Mouse (Mus musculus): Measurements from ENCODE around the gene Cdhr3. TPM values are rescaled to one million over a fixed set of nuclear protein-coding genes. Genes with fewer than 3 reads are reported as not detected.

Cdhr3 gene
- polyA plus RNA-seq, 1 experiment from 2014 or later, result 0.17 TPM

DNA sequence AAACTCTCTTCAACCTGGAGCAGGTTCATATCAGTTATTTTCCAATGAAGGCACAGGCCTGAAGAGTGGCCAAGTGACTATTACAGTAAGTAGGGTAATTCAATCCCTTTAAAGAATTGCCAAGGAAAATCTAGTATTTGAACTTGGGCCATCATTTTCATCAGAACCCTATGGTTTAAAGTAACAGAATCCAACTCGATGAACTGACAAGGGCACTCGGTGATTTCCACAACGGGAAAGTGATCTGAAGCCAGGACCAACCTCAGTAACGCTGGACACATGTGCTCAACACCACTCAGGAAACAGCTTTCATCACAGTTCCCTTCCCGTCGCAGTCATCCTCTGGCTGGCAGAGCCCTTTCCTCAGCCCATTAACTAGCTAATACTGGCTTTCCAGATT, 68.2 kb downstream of the Cdhr3 start:
- H3K36me3 ChIP-seq (ENCODE audit: control insufficient read depth, insufficient read depth, low read length), result no peaks in the 10 kb centered on the region
- no peaks in the 10 kb centered on the region for H3K9me3 ChIP-seq (ENCODE audit: control insufficient read depth, low read length)
- no peak overlapping the region for H3K4me3 ChIP-seq (ENCODE audit: low read depth, low read length)
- no peak overlapping the region for H3K4me2 ChIP-seq (ENCODE audit: low read depth)
- H3K27me3 ChIP-seq (ENCODE audit: control insufficient read depth, insufficient read depth, low read length), result no peaks in the 10 kb centered on the region
- no peak overlapping the region for H3K27ac ChIP-seq (ENCODE audit: low read depth, low read length)
- DNase-seq (ENCODE audit: low spot score) (no peak), ATAC-seq (ENCODE audit: insufficient read depth, low FRiP score, low TSS enrichment) (no peak)
- WGBS, result 84% methylated on average over 6 of the region's 6 CpGs
- no peak overlapping the region for H3K9ac ChIP-seq (ENCODE audit: low read length)
- peaks cover 7% of the 10 kb centered on the region; the same call in 1 of the 2 replicates for H3K4me1 ChIP-seq (ENCODE audit: control insufficient read depth, insufficient read depth, low read length)

DNA sequence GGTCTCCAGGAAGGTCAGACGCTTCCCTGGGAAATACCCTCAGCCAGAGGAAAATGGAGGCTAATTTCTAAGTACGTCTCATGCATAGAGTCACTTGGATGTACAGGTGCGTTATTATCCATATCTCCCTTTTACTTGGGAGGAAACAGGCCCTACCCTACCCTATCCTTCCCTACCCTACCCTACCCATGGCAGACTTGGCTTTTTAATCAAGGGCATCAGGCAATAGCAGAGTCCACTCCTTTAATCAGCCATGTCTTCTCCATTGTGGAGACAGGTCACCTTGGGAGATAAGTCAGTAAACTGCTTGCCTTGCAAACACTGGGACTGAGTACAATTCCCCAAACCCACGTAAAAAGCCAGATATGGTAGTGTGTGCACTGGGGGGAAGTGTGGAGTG, 70.9 kb downstream of the Cdhr3 start:
- WGBS, result 93% methylated on average over 4 of the region's 4 CpGs
- Histone ChIP-seq H3K4me2 (ENCODE audit: low read depth) (no peak overlapping the region), H3K36me3 (ENCODE audit: control insufficient read depth, insufficient read depth, low read length) (no peaks in the 10 kb centered on the region), H3K9ac (ENCODE audit: low read length) (no peak overlapping the region), H3K4me3 (ENCODE audit: low read depth, low read length) (no peak overlapping the region), H3K9me3 (ENCODE audit: control insufficient read depth, low read length) (no peaks in the 10 kb centered on the region), H3K27ac (ENCODE audit: low read depth, low read length) (no peak overlapping the region), H3K4me1 (ENCODE audit: control insufficient read depth, insufficient read depth, low read length) (no peaks in the 10 kb centered on the region), H3K27me3 (ENCODE audit: control insufficient read depth, insufficient read depth, low read length) (no peaks in the 10 kb centered on the region)
- DNase-seq (ENCODE audit: low spot score), result no peak
- no peak for ATAC-seq (ENCODE audit: insufficient read depth, low FRiP score, low TSS enrichment)

DNA sequence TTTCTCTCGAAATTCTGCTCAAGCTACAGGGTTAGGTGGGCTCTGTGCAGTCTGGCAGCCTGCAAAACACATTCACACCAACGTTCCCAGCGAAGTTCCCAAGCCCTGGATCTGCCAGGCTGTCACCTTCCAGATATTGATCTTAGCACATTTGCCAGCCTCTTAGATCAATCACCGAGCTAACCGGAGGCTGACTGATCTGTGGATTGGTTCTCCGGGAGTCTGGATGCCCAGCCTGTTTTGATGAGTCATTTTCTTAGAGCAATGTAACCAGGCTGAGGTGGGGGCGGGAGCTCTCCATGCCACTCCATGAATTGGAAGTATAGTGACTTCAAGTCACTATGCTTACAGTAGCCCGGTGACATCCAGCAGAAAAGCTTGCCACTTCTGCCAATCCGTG, 71.5 kb downstream of the Cdhr3 start:
- H3K4me3 ChIP-seq (ENCODE audit: low read depth, low read length), result no peak overlapping the region

DNA sequence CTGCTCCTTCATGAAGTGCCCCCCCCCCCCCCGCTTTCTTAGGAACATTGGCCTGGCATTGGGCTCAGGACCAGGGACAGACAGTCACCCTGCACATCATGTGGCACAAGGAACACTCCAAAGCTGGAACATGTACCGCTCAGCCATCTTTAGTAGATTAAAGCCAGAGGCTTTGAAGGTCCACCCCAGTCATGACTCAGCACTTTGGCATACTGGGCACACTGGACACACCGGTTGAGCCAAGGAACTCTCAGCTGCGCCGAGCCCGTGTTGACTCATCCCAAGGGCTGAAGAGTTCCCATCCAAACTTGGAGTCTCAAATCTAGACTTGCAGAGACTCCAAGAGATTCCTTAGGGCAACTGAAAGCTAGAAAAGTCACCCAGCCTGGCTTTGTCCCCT, 72.7 kb downstream of the Cdhr3 start:
- Histone ChIP-seq H3K27me3 (ENCODE audit: control insufficient read depth, insufficient read depth, low read length) (no peaks in the 10 kb centered on the region), H3K9me3 (ENCODE audit: control insufficient read depth, low read length) (no peaks in the 10 kb centered on the region), H3K36me3 (ENCODE audit: control insufficient read depth, insufficient read depth, low read length) (no peaks in the 10 kb centered on the region), H3K4me1 (ENCODE audit: control insufficient read depth, insufficient read depth, low read length) (no peaks in the 10 kb centered on the region), H3K27ac (ENCODE audit: low read depth, low read length) (no peak overlapping the region), H3K9ac (ENCODE audit: low read length) (no peak overlapping the region), H3K4me2 (ENCODE audit: low read depth) (no peak overlapping the region), H3K4me3 (ENCODE audit: low read depth, low read length) (no peak overlapping the region)
- DNase-seq (ENCODE audit: low spot score) (no peak), ATAC-seq (ENCODE audit: insufficient read depth, low FRiP score, low TSS enrichment) (no peak)
- 92% methylated on average over 5 of the region's 6 CpGs for WGBS

More for the DNA sequence above, 71.5 kb downstream of the Cdhr3 start:
- Histone ChIP-seq H3K9me3 (ENCODE audit: control insufficient read depth, low read length) (no peaks in the 10 kb centered on the region), H3K4me1 (ENCODE audit: control insufficient read depth, insufficient read depth, low read length) (no peaks in the 10 kb centered on the region), H3K36me3 (ENCODE audit: control insufficient read depth, insufficient read depth, low read length) (no peaks in the 10 kb centered on the region), H3K27me3 (ENCODE audit: control insufficient read depth, insufficient read depth, low read length) (no peaks in the 10 kb centered on the region), H3K27ac (ENCODE audit: low read depth, low read length) (no peak overlapping the region), H3K9ac (ENCODE audit: low read length) (no peak overlapping the region), H3K4me2 (ENCODE audit: low read depth) (no peak overlapping the region)
- ATAC-seq (ENCODE audit: insufficient read depth, low FRiP score, low TSS enrichment) (no peak), DNase-seq (ENCODE audit: low spot score) (no peak)
- WGBS, result 84% methylated on average over 9 of the region's 9 CpGs

DNA sequence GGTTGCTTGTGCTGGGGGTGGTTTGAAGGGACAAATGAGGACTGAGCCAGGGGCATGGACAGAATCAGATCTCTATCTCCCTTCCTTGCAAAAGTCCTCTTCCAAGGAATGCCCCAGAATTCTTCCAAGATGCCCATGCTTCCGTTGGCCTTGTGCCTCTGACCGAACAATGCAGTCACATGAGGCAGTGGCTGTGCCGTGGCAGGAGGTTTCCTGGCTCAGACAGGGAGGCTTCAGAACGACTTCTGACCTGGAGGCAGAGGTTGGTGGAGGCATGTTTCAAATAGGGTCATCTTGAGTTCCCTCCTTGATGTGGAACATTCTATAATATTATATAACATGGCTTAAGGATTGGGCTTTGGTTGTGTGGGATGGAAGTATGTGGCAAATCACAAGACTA, 74.1 kb downstream of the Cdhr3 start:
- 81% methylated on average over 4 of the region's 4 CpGs for WGBS
- Histone ChIP-seq H3K4me2 (ENCODE audit: low read depth) (no peak overlapping the region), H3K4me3 (ENCODE audit: low read depth, low read length) (no peak overlapping the region), H3K4me1 (ENCODE audit: control insufficient read depth, insufficient read depth, low read length) (no peaks in the 10 kb centered on the region), H3K27me3 (ENCODE audit: control insufficient read depth, insufficient read depth, low read length) (no peaks in the 10 kb centered on the region), H3K9me3 (ENCODE audit: control insufficient read depth, low read length) (no peaks in the 10 kb centered on the region), H3K9ac (ENCODE audit: low read length) (no peak overlapping the region), H3K27ac (ENCODE audit: low read depth, low read length) (no peak overlapping the region), H3K36me3 (ENCODE audit: control insufficient read depth, insufficient read depth, low read length) (no peaks in the 10 kb centered on the region)
- ATAC-seq (ENCODE audit: insufficient read depth, low FRiP score, low TSS enrichment) (no peak), DNase-seq (ENCODE audit: low spot score) (no peak)

DNA sequence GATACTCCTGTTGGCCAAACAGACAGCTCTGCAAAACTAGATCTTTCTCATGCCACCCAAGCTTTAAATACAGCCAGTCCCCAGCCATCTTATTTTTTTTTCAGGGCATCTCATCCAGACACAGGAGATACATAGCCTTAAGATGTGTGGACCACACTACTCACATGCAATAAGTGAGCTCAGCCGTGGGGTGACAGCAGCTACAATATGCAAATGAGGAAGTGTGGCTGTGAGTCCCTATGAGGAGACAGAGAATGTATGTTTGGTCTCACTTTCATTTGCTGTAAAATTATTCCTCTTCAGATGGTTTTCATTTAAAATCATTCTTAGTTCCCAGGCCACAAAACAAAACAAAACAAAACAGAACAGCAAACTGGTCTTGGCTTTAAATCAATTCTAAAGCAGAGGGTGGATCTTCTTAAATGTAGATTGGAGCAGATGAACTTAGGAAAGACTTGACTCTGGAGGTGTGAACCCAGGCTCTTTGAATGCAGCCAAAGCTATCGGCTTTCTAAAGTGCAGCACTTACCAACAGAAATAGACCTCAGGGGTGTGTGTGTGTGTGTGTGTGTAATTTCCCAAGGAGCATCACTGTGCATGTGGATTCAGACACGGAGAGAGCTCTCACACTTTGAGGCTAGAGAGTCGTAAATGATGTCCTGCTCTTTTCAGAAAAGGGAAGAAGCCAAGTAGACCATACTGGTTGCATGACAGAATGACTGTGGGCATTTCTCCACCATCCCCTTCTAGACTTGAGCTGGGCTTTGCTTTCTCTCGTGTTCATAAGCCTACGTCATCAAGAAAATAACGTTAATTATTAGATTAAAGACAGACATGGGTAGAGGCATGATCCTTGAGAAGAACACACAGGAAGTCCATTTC, 75.6 kb downstream of the Cdhr3 start:
- no peaks in the 10 kb centered on the region for H3K9me3 ChIP-seq (ENCODE audit: control insufficient read depth, low read length)
- no peaks in the 10 kb centered on the region for H3K27me3 ChIP-seq (ENCODE audit: control insufficient read depth, insufficient read depth, low read length)
- DNase-seq (ENCODE audit: low spot score) (no peak), ATAC-seq (ENCODE audit: insufficient read depth, low FRiP score, low TSS enrichment) (no peak)
- no peak overlapping the region for H3K27ac ChIP-seq (ENCODE audit: low read depth, low read length)
- H3K4me2 ChIP-seq (ENCODE audit: low read depth), result no peak overlapping the region
- H3K36me3 ChIP-seq (ENCODE audit: control insufficient read depth, insufficient read depth, low read length), result no peaks in the 10 kb centered on the region
- no peak overlapping the region for H3K9ac ChIP-seq (ENCODE audit: low read length)
- H3K4me3 ChIP-seq (ENCODE audit: low read depth, low read length), result no peak overlapping the region
- 74% methylated on average over 7 of the region's 7 CpGs for WGBS
- no peaks in the 10 kb centered on the region for H3K4me1 ChIP-seq (ENCODE audit: control insufficient read depth, insufficient read depth, low read length)

DNA sequence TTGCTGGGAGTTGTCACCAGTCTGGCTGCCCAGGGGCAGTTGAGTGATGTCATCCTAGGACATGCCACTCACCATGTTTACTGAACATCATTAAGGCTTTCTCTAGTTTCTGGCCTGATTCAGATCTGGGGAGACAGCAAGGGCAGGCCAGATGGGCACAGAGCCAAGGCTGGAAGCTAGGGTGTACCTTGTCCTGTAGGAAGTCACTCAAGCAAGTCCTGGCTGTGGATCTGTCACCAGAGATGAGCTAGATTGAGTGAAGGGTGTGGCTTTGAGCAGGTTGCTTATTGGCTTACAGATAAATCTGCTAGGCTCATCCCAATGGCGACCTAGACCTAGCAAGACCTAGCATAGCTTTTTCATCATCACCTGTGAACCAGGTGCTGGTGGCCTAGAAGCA, 77.6 kb downstream of the Cdhr3 start:
- Histone ChIP-seq H3K9ac (ENCODE audit: low read length) (no peak overlapping the region), H3K9me3 (ENCODE audit: control insufficient read depth, low read length) (no peaks in the 10 kb centered on the region), H3K36me3 (ENCODE audit: control insufficient read depth, insufficient read depth, low read length) (no peaks in the 10 kb centered on the region), H3K27ac (ENCODE audit: low read depth, low read length) (no peak overlapping the region), H3K4me1 (ENCODE audit: control insufficient read depth, insufficient read depth, low read length) (no peaks in the 10 kb centered on the region), H3K4me2 (ENCODE audit: low read depth) (no peak overlapping the region), H3K4me3 (ENCODE audit: low read depth, low read length) (no peak overlapping the region), H3K27me3 (ENCODE audit: control insufficient read depth, insufficient read depth, low read length) (no peaks in the 10 kb centered on the region)
- WGBS, result 82% methylated on average over 1 of the region's 1 CpGs
- DNase-seq (ENCODE audit: low spot score), result no peak
- ATAC-seq (ENCODE audit: insufficient read depth, low FRiP score, low TSS enrichment), result no peak

DNA sequence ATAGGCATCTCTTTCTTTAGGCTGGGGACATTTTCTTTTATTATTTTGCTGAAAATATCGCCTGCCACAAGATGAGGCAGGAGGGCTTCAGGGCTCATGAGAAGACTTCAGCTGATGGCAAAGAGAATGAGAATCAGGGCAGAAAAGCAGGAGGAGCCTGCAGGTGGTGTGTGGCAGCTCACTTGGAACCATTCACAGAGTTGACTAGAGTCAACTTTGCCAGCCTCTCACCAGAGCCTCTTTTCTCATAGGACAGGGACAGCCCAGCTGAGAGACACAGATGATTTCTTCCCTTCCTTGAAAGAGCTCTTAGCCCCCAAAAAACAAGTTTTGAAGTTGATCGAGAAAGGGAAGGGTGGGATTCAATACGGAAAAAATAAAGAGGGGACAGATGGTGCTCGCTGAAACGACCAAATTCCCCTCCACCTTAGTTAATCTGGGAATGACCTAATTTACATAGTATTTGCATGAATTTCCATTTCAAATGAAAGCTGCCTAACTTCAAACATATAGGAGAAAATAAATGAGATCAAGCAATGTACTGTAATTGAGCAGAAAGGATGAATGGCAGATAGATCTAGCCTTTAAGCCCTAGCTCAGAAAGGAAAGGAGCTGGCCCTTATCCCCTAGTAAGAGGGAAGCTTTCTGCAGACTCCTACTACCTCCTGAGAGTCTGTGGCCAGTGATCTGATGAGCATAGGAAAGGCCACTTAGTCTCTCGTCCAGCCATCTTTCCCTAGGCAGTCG, 78.5 kb downstream of the Cdhr3 start:
- no peak for ATAC-seq (ENCODE audit: insufficient read depth, low FRiP score, low TSS enrichment)
- no peak overlapping the region for H3K27ac ChIP-seq (ENCODE audit: low read depth, low read length)
- WGBS, result 51% methylated on average over 7 of the region's 7 CpGs

DNA sequence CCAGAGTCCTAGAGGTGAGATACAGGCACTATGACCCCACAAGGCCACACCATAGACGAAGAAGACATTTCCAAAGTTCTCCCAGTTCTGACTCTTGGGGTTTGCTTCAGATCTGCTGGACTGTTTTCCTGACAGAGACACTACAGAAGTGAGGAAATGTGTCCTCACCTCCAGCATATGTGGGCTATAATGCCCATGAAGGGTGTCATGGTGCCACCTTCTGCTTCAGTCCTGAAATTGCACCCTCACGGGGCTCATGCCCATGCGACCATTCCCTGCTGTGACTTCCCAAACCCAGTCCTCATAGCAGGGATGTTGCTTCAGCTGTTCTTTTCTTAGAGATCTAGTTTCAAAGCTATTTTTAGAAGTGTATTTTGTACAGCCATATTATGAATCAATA, 82.6 kb downstream of the Cdhr3 start:
- H3K27me3 ChIP-seq (ENCODE audit: control insufficient read depth, insufficient read depth, low read length), result no peaks in the 10 kb centered on the region
- WGBS, result 39% methylated on average over 3 of the region's 3 CpGs
- no peak overlapping the region for H3K4me3 ChIP-seq (ENCODE audit: low read depth, low read length)
- H3K9me3 ChIP-seq (ENCODE audit: control insufficient read depth, low read length), result no peaks in the 10 kb centered on the region
- H3K36me3 ChIP-seq (ENCODE audit: control insufficient read depth, insufficient read depth, low read length), result no peaks in the 10 kb centered on the region
- no peaks in the 10 kb centered on the region for H3K4me1 ChIP-seq (ENCODE audit: control insufficient read depth, insufficient read depth, low read length)
- DNase-seq (ENCODE audit: low spot score), result peak; percentile 33
- no peak overlapping the region for H3K9ac ChIP-seq (ENCODE audit: low read length)
- H3K4me2 ChIP-seq (ENCODE audit: low read depth), result no peak overlapping the region
- ATAC-seq (ENCODE audit: insufficient read depth, low FRiP score, low TSS enrichment), result no peak
- H3K27ac ChIP-seq (ENCODE audit: low read depth, low read length), result no peak overlapping the region

More for the DNA sequence above, 78.5 kb downstream of the Cdhr3 start:
- H3K9me3 ChIP-seq (ENCODE audit: control insufficient read depth, low read length), result no peaks in the 10 kb centered on the region
- no peaks in the 10 kb centered on the region for H3K27me3 ChIP-seq (ENCODE audit: control insufficient read depth, insufficient read depth, low read length)
- H3K4me2 ChIP-seq (ENCODE audit: low read depth), result no peak overlapping the region
- no peak for DNase-seq (ENCODE audit: low spot score)
- no peaks in the 10 kb centered on the region for H3K36me3 ChIP-seq (ENCODE audit: control insufficient read depth, insufficient read depth, low read length)
- no peak overlapping the region for H3K4me3 ChIP-seq (ENCODE audit: low read depth, low read length)
- no peaks in the 10 kb centered on the region for H3K4me1 ChIP-seq (ENCODE audit: control insufficient read depth, insufficient read depth, low read length)
- no peak overlapping the region for H3K9ac ChIP-seq (ENCODE audit: low read length)

Data from neural tube, embryonic 11.5 days (tissue).